8 mouse cellular contexts compared by ENCODE assay signal in genomic region chr6:122602242-122602991, GRCm38 (mm10). TPM values are rescaled to one million over a fixed set of nuclear protein-coding genes. Genes with fewer than 3 reads are reported as not detected.
A peak's percentile ranks its signal among the peaks of the same experiment; 100 is the strongest.
DNase-seq lines count a peak whose midpoint lies in the region; ATAC-seq and TF ChIP-seq lines count a peak whose summit lies in the region.

Apobec1 (minus strand) TSS chr6:122602444.

- no peaks in the 10 kb centered on the region for H3K36me3 ChIP-seq in forebrain, embryonic 11.5 days (ENCODE audit: control insufficient read depth, insufficient read depth, low read length)
- no peaks in the 10 kb centered on the region for H3K36me3 ChIP-seq in heart, embryonic 16.5 days (ENCODE audit: control insufficient read depth, insufficient read depth)
- no peaks in the 10 kb centered on the region for H3K36me3 ChIP-seq in liver, embryonic 15.5 days (replicated peaks)
- H3K36me3 ChIP-seq in neural tube, embryonic 11.5 days (ENCODE audit: control insufficient read depth, insufficient read depth, low read length) = no peaks in the 10 kb centered on the region
- no peaks in the 10 kb centered on the region for H3K36me3 ChIP-seq in stomach, postnatal 0 days (ENCODE audit: control insufficient read depth, insufficient read depth, low read length)

- no peaks in the 10 kb centered on the region for H3K9me3 ChIP-seq in forebrain, embryonic 11.5 days (ENCODE audit: control insufficient read depth, low read length)
- no peaks in the 10 kb centered on the region for H3K9me3 ChIP-seq in heart, embryonic 16.5 days (replicated peaks; ENCODE audit: control insufficient read depth, low read length)
- H3K9me3 ChIP-seq in liver, embryonic 15.5 days (replicated peaks) = no peaks in the 10 kb centered on the region
- no peaks in the 10 kb centered on the region for H3K9me3 ChIP-seq in neural tube, embryonic 11.5 days (ENCODE audit: control insufficient read depth, low read length)
- no peaks in the 10 kb centered on the region for H3K9me3 ChIP-seq in stomach, postnatal 0 days (ENCODE audit: control insufficient read depth, low read length)

- no peaks in the 10 kb centered on the region for H3K27me3 ChIP-seq in forebrain, embryonic 11.5 days (ENCODE audit: control insufficient read depth, insufficient read depth, low read length)
- no peaks in the 10 kb centered on the region for H3K27me3 ChIP-seq in heart, embryonic 16.5 days (ENCODE audit: control insufficient read depth, insufficient read depth, low read length)
- no peaks in the 10 kb centered on the region for H3K27me3 ChIP-seq in liver, embryonic 15.5 days
- H3K27me3 ChIP-seq in neural tube, embryonic 11.5 days (ENCODE audit: control insufficient read depth, insufficient read depth, low read length) = no peaks in the 10 kb centered on the region
- H3K27me3 ChIP-seq in stomach, postnatal 0 days (ENCODE audit: control insufficient read depth, insufficient read depth, low read length) = no peaks in the 10 kb centered on the region

- peak within 1 kb of the TSS; percentile 60 for H3K9ac ChIP-seq in forebrain, embryonic 11.5 days (ENCODE audit: low read length)
- peak within 1 kb of the TSS; percentile 78 for H3K9ac ChIP-seq in heart, embryonic 16.5 days (ENCODE audit: low read length)
- peak within 1 kb of the TSS; percentile 49 for H3K9ac ChIP-seq in liver, embryonic 15.5 days
- H3K9ac ChIP-seq in neural tube, embryonic 11.5 days (ENCODE audit: low read length) = peak within 1 kb of the TSS; percentile 61
- peak within 1 kb of the TSS; percentile 61 for H3K9ac ChIP-seq in stomach, postnatal 0 days (ENCODE audit: low read length)

- peak within 1 kb of the TSS; percentile 75 for H3K4me3 ChIP-seq in brown adipose tissue, adult 24 weeks (ENCODE audit: insufficient read depth, low read depth, low read length)
- H3K4me3 ChIP-seq in forebrain, embryonic 11.5 days (ENCODE audit: low read depth, low read length) = peak within 1 kb of the TSS; percentile 31
- H3K4me3 ChIP-seq in heart, embryonic 16.5 days (ENCODE audit: low read length) = peak within 1 kb of the TSS; percentile 71
- peak within 1 kb of the TSS; percentile 61 for H3K4me3 ChIP-seq in liver, embryonic 15.5 days (replicated peaks)
- peak within 1 kb of the TSS; percentile 28 for H3K4me3 ChIP-seq in neural tube, embryonic 11.5 days (ENCODE audit: low read depth, low read length)
- peak within 1 kb of the TSS; percentile 55 for H3K4me3 ChIP-seq in stomach, postnatal 0 days (ENCODE audit: low read depth, low read length)

- H3K4me2 ChIP-seq in forebrain, embryonic 11.5 days (ENCODE audit: low read depth, low read length, severe bottlenecking) = peak within 1 kb of the TSS; percentile 65
- peak within 1 kb of the TSS; percentile 81 for H3K4me2 ChIP-seq in heart, embryonic 16.5 days (ENCODE audit: low read depth, low read length)
- H3K4me2 ChIP-seq in liver, embryonic 15.5 days = peak within 1 kb of the TSS; percentile 78
- H3K4me2 ChIP-seq in neural tube, embryonic 11.5 days (ENCODE audit: low read depth) = peak within 1 kb of the TSS; percentile 60
- peak within 1 kb of the TSS; percentile 58 for H3K4me2 ChIP-seq in stomach, postnatal 0 days (replicated peaks; ENCODE audit: low read depth)

- 10% methylated on average over 22 of the region's 22 CpGs for WGBS in forebrain, embryonic 11.5 days
- WGBS in heart, embryonic 16.5 days = 3% methylated on average over 22 of the region's 22 CpGs
- WGBS in liver, embryonic 15.5 days (ENCODE audit: insufficient replicate concordance) = 2% methylated on average over 22 of the region's 22 CpGs
- WGBS in neural tube, embryonic 11.5 days = 8% methylated on average over 22 of the region's 22 CpGs
- WGBS in stomach, postnatal 0 days = 1% methylated on average over 22 of the region's 22 CpGs

- peak; percentile 79 for ATAC-seq in forebrain, embryonic 11.5 days (replicated peaks; ENCODE audit: low FRiP score)
- peak; percentile 86 for ATAC-seq in heart, embryonic 16.5 days (replicated peaks; ENCODE audit: extremely low read depth, insufficient read depth, low FRiP score)
- ATAC-seq in liver, embryonic 15.5 days (ENCODE audit: insufficient read depth) = peak; percentile 83
- ATAC-seq in neural tube, embryonic 11.5 days (ENCODE audit: insufficient read depth, low FRiP score, low TSS enrichment) = peak; percentile 65; the same call in 1 of the 2 replicates
- ATAC-seq in stomach, postnatal 0 days (ENCODE audit: low FRiP score, low TSS enrichment) = peak; percentile 88

- TF ChIP-seq EP300 in stomach, postnatal 0 days (optimal IDR thresholded peaks at IDR 0.05) = no peak

- DNase-seq in CD8-positive naive resting alpha-beta T cell, adult 2 months (ENCODE audit: low read depth in 2 of 2, low spot score in 2 of 2) = peak; percentile 63 to 73
- peak; percentile 73 for DNase-seq in forebrain, embryonic 11.5 days (ENCODE audit: low spot score)
- DNase-seq in kidney, postnatal 36 days = peak; percentile 86 to 88
- peak; percentile 61 for DNase-seq in neural tube, embryonic 11.5 days (ENCODE audit: low spot score)
- peak; percentile 79 for DNase-seq in stomach, postnatal 0 days (ENCODE audit: low spot score)

- no peak for TF ChIP-seq CTCF in stomach, postnatal 0 days (IDR thresholded peaks at IDR 0.05; ENCODE audit: low read depth)

- peaks cover 8% of the 10 kb centered on the region for H3K4me1 ChIP-seq in brown adipose tissue, adult 24 weeks (ENCODE audit: control insufficient read depth, insufficient read depth, insufficient read length, low read length)
- H3K4me1 ChIP-seq in forebrain, embryonic 11.5 days (replicated peaks; ENCODE audit: control insufficient read depth, insufficient read depth, low read length) = no peaks in the 10 kb centered on the region
- H3K4me1 ChIP-seq in heart, embryonic 16.5 days (ENCODE audit: control insufficient read depth, insufficient read depth, low read length) = peaks cover 5% of the 10 kb centered on the region; the same call in 1 of the 2 replicates
- peaks cover 12% of the 10 kb centered on the region for H3K4me1 ChIP-seq in liver, embryonic 15.5 days (replicated peaks)
- H3K4me1 ChIP-seq in neural tube, embryonic 11.5 days (ENCODE audit: control insufficient read depth, insufficient read depth, low read length) = no peaks in the 10 kb centered on the region
- H3K4me1 ChIP-seq in stomach, postnatal 0 days (replicated peaks; ENCODE audit: control insufficient read depth, insufficient read depth) = no peaks in the 10 kb centered on the region

- H3K27ac ChIP-seq in brown adipose tissue, adult 24 weeks (replicated peaks; ENCODE audit: low read depth, low read length) = peak within 1 kb of the TSS; percentile 93
- no peak within 1 kb of the TSS for H3K27ac ChIP-seq in forebrain, embryonic 11.5 days (ENCODE audit: low read depth, low read length)
- H3K27ac ChIP-seq in heart, embryonic 16.5 days (ENCODE audit: low read length) = peak within 1 kb of the TSS; percentile 85
- H3K27ac ChIP-seq in liver, embryonic 15.5 days (replicated peaks) = peak within 1 kb of the TSS; percentile 86
- no peak within 1 kb of the TSS for H3K27ac ChIP-seq in neural tube, embryonic 11.5 days (ENCODE audit: low read depth, low read length)
- H3K27ac ChIP-seq in stomach, postnatal 0 days (replicated peaks) = peak within 1 kb of the TSS; percentile 88

RNA-seq across cellular contexts. Expression of gene Apobec1, which starts in this region (rescaled TPM):
- polyA plus RNA-seq in brown adipose tissue, adult 24 weeks (2012; ENCODE audit: insufficient read depth, insufficient read length, missing spikeins) = 14.6 and 16.9 TPM in 2 replicates
- polyA plus RNA-seq in forebrain, embryonic 11.5 days (2014; fragmentation: Nextera tagmentation; extraction: Ambion mirVana) = 1.2 and 1.7 TPM in 2 replicates
- polyA plus RNA-seq in heart, embryonic 16.5 days (2015; fragmentation: Nextera tagmentation; extraction: Ambion mirVana) = 4.6 and 5.0 TPM in 2 replicates
- 4.6 and 5.2 TPM in 2 replicates for polyA plus RNA-seq in liver, embryonic 15.5 days (2015; fragmentation: Nextera tagmentation; extraction: Ambion mirVana)
- 1.6 and 1.9 TPM in 2 replicates for polyA plus RNA-seq in neural tube, embryonic 11.5 days (2014; fragmentation: Nextera tagmentation; extraction: Ambion mirVana)
- 7.3 and 7.8 TPM in 2 replicates for polyA plus RNA-seq in stomach, postnatal 0 days (2015; fragmentation: Nextera tagmentation; extraction: Ambion mirVana)

Comparison
In these comparisons a context has a peak if more than half of its experiments do, and no peak if none do; other contexts are left out.
1. H3K27ac ChIP-seq: peak in brown adipose tissue, adult 24 weeks (single experiment), heart, embryonic 16.5 days (single experiment), liver, embryonic 15.5 days (single experiment) and stomach, postnatal 0 days (single experiment); none in forebrain, embryonic 11.5 days (single experiment) and neural tube, embryonic 11.5 days (single experiment).
2. Peak in every context shown above with its lines, with median percentiles within 50 percentile points of each other: DNase-seq, H3K4me3 ChIP-seq, ATAC-seq, H3K4me2 ChIP-seq and H3K9ac ChIP-seq.